Mouse (Mus musculus) Patski (cell line): ENCODE measurements around the gene Map1s. TPM values are rescaled to one million over a fixed set of nuclear protein-coding genes. Genes with fewer than 3 reads are reported as not detected.

ENCODE experiments used
- ATAC-seq: fragments of 100-300 bp; one replicate; pipeline ENCODE4 v1.8.0; 2021
- CTCF ChIA-PET: fragments of 350-600 bp; sonication (Branson Sonifier 250); formaldehyde crosslinking; loops from one replicate; lab custom pipeline; 2022; ENCODE audit warnings: inconsistent platforms; lab: Charles Lee
- POLR2A ChIA-PET: fragments of 350-600 bp; sonication (Branson Sonifier 250); formaldehyde crosslinking; loops from one replicate; lab custom pipeline; 2022; ENCODE audit warnings: antibody characterized with exemption, inconsistent platforms; lab: Charles Lee
- DNase-seq: peaks from one replicate; pipeline ENCODE4 v3.0.0-alpha.2; 2011; ENCODE audit warnings: low read depth, low spot score
- H3K27me3 ChIP-seq: fragments of 371-371 bp; one replicate; pipeline ENCODE4 v1.5.1; 2021
- CTCF ChIP-seq: fragments of 100-300 bp; IDR thresholded peaks from one replicate; pipeline ENCODE4 v1.5.1; 2021
- in situ Hi-C: fragments of 300-500 bp; cut with MboI; formaldehyde crosslinking; loops from 3 replicates; pipeline ENCODE4 v1.11.1; 2018; ENCODE audit warnings: low pct_unique_long_range_greater_than_20kb, mixed read lengths
- polyA plus RNA-seq: library from polyadenylated mRNA; unstranded; gene quantifications from one replicate; pipeline ENCODE4 v1.2.3, GENCODE M21; 2021

Gene Map1s
- polyA plus RNA-seq, 1 experiment from 2014 or later, result 50.9 TPM

DNA sequence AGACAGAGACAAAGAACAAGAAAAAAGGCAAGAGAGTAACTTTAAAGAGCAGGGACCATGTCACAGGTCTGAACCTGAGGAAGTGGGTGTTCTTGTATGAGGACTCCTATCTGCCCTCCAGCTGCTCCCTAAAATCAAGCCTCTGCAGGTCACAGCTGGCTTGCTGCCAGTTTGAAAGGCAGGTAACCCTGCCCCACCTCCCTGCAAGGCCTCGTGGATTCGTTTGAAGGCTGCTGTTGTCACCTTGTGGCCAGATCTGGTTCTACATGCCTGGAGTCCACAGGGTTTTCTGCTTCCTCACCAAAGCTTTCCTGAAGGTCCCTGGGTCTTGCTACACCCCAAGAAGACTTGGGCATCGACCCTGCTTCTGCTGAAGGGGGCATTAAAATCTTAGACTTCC, 58.4 kb downstream of the Map1s start:
- H3K27me3 ChIP-seq, result peaks cover 3% of the 10 kb centered on the region
- DNase-seq (no peak), ATAC-seq (no peak)
- ChIA-PET CTCF (interaction anchor here (1.0 to 2.0 kb wide), 4 partner anchors 10 to 88 kb away, joined by 3 to 18 read pairs (median 4); partner anchors contain the start of gene Rpl18a), POLR2A (no interaction called here)
- TF ChIP-seq CTCF, result peak; percentile 90
- in situ Hi-C loops, result no loop called here

DNA sequence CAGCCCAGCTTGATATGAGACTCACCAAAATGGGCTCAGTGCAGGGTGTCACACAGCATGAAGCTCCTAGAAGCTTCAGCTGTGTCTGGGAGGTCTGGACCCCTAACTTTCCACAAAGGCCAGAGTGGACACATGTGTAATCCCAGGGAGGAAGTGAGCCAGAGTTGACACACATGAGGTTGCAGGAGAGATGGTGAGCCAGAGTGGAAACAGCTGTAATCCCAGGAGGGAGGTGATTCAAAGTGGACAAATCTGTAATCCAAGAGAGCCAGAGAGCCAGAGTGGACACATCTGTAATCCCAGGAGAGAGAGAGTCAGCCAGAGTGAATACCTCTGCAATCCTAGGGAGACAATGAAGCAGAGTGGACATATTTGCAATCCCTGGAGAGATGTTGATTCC, 59.1 kb downstream of the Map1s start:
- no peak for DNase-seq
- no peak for ATAC-seq
- TF ChIP-seq CTCF, result no peak
- CTCF ChIA-PET, result interaction anchor here (1.0 to 2.0 kb wide), 3 partner anchors 10 to 89 kb away, joined by 3 to 18 read pairs (median 5); partner anchors contain the start of gene Rpl18a
- in situ Hi-C loops, result no loop called here
- POLR2A ChIA-PET, result no interaction called here
- H3K27me3 ChIP-seq, result peaks cover 3% of the 10 kb centered on the region

Other genes starting within 250 kb of the Map1s start
- gene Pgpep1, start 245.5 kb upstream of the Map1s start, polyA plus RNA-seq, result 116 TPM
- gene Lsm4, start 232.7 kb upstream of the Map1s start, polyA plus RNA-seq, result 189 TPM
- gene Jund, start 207.0 kb upstream of the Map1s start, polyA plus RNA-seq, result 376 TPM
- 0.06 TPM for gene Iqcn, start 202.5 kb upstream of the Map1s start, polyA plus RNA-seq
- 1.1 TPM for gene Gm3336, start 187.4 kb upstream of the Map1s start, polyA plus RNA-seq
- 15.0 TPM for gene Pde4c, start 182.2 kb upstream of the Map1s start, polyA plus RNA-seq
- 35.0 TPM for gene Rab3a, start 151.3 kb upstream of the Map1s start, polyA plus RNA-seq
- 85.2 TPM for gene Mpv17l2, start 145.0 kb upstream of the Map1s start, polyA plus RNA-seq
- 110 TPM for gene Pik3r2, start 129.2 kb upstream of the Map1s start, polyA plus RNA-seq
- gene Mast3, start 100.9 kb upstream of the Map1s start, polyA plus RNA-seq, result 30.4 TPM
- 0.80 TPM for gene Il12rb1, start 97.5 kb upstream of the Map1s start, polyA plus RNA-seq
- gene Arrdc2, start 66.2 kb upstream of the Map1s start, polyA plus RNA-seq, result 6.8 TPM
- gene Kcnn1, start 42.7 kb upstream of the Map1s start, polyA plus RNA-seq, result 8.0 TPM
- 67.5 TPM for gene Ccdc124, start 32.0 kb upstream of the Map1s start, polyA plus RNA-seq
- gene Slc5a5, start 13.2 kb upstream of the Map1s start, polyA plus RNA-seq, result 0.08 TPM
- 1,930 TPM for gene Rpl18a, start 8.5 kb upstream of the Map1s start, polyA plus RNA-seq